In the genomic region with DNA sequence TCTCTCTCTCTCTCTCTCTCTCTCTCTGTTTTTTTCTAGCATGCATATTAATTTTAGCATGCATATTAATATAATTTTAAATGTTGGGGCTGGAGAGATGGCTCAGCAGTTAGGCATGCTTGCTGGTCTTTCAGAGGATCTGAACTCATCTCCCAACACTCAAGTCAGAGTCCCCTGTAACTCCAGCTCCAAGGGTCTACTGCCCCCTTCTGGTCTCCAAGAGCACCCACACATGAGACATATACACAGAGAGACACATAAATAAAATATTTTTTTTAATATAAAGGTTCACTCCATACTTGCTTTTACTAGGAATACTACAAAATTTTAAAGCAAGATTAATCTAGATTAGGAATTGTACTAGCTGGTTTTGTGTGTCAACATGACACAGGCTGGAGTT, we compare ENCODE assay signal across 24 mouse cellular contexts.
A peak's percentile ranks its signal among the peaks of the same experiment; 100 is the strongest.
DNase-seq lines count a peak whose midpoint lies in the region; ATAC-seq and TF ChIP-seq lines count a peak whose summit lies in the region.
"Had no signal": no experiment of that assay in that cellular context is flagged by ENCODE, and none has a peak within 500 bp of the region (broad histone marks: within the 10 kb centered on the region; RNA-seq: fewer than 3 reads in every experiment).

No protein-coding gene starts in this region.

- no peak overlapping the region for H3K27ac ChIP-seq in stomach, postnatal 0 days (replicated peaks)
- no peak overlapping the region for H3K27ac ChIP-seq in intestine, embryonic 16.5 days (ENCODE audit: low read length)
- no peak overlapping the region for H3K27ac ChIP-seq in forebrain, embryonic 12.5 days
- H3K27ac ChIP-seq: intestine, embryonic 15.5 days; limb, embryonic 15.5 days; liver, embryonic 14.5 days; lung, embryonic 15.5 days; macrophage; midbrain, embryonic 10.5 days had no signal

- H3K9me3 ChIP-seq in stomach, postnatal 0 days (ENCODE audit: control insufficient read depth, low read length) = no peaks in the 10 kb centered on the region
- H3K9me3 ChIP-seq in intestine, embryonic 16.5 days (ENCODE audit: control insufficient read depth, low read length) = no peaks in the 10 kb centered on the region
- no peaks in the 10 kb centered on the region for H3K9me3 ChIP-seq in forebrain, embryonic 12.5 days
- H3K9me3 ChIP-seq: intestine, embryonic 15.5 days; limb, embryonic 15.5 days; lung, embryonic 15.5 days; midbrain, embryonic 10.5 days had no signal

- H3K9ac ChIP-seq in stomach, postnatal 0 days (ENCODE audit: low read length) = no peak overlapping the region
- H3K9ac ChIP-seq in intestine, embryonic 16.5 days (ENCODE audit: low read depth, low read length) = no peak overlapping the region
- no peak overlapping the region for H3K9ac ChIP-seq in forebrain, embryonic 12.5 days
- H3K9ac ChIP-seq: intestine, embryonic 15.5 days; limb, embryonic 15.5 days; liver, embryonic 14.5 days; lung, embryonic 15.5 days had no signal

- POLR2A ChIA-PET in Patski (lab: Charles Lee) = no interaction called here

- H3K4me1 ChIP-seq in stomach, postnatal 0 days (replicated peaks; ENCODE audit: control insufficient read depth, insufficient read depth) = no peaks in the 10 kb centered on the region
- no peaks in the 10 kb centered on the region for H3K4me1 ChIP-seq in intestine, embryonic 16.5 days (ENCODE audit: control insufficient read depth, insufficient read depth, low read length)
- H3K4me1 ChIP-seq in forebrain, embryonic 12.5 days = peaks cover 8% of the 10 kb centered on the region; the same call in 1 of the 2 replicates
- H3K4me1 ChIP-seq: intestine, embryonic 15.5 days; limb, embryonic 15.5 days; lung, embryonic 15.5 days had no signal

- CTCF ChIA-PET in Patski (lab: Charles Lee) = no interaction called here

- in situ Hi-C loops in Patski (cut with MboI; ENCODE audit: low pct_unique_long_range_greater_than_20kb) = no loop called here

- no peak for TF ChIP-seq EP300 in stomach, postnatal 0 days (optimal IDR thresholded peaks at IDR 0.05)

- ATAC-seq in Patski = no peak
- ATAC-seq in stomach, postnatal 0 days (ENCODE audit: low FRiP score, low TSS enrichment) = no peak
- ATAC-seq in intestine, embryonic 16.5 days = no peak
- ATAC-seq in forebrain, embryonic 12.5 days (ENCODE audit: low FRiP score) = no peak
- ATAC-seq: forebrain, embryonic 14.5 days; hindbrain, embryonic 16.5 days; intestine, embryonic 15.5 days had no signal

- H3K27me3 ChIP-seq in Patski = peaks cover 6% of the 10 kb centered on the region
- H3K27me3 ChIP-seq in stomach, postnatal 0 days (ENCODE audit: control insufficient read depth, insufficient read depth, low read length) = no peaks in the 10 kb centered on the region
- H3K27me3 ChIP-seq in intestine, embryonic 16.5 days (replicated peaks; ENCODE audit: control insufficient read depth, insufficient read depth, low read length) = no peaks in the 10 kb centered on the region
- H3K27me3 ChIP-seq in forebrain, embryonic 12.5 days = no peaks in the 10 kb centered on the region
- H3K27me3 ChIP-seq: intestine, embryonic 15.5 days; limb, embryonic 15.5 days; lung, embryonic 15.5 days had no signal

- DNase-seq in heart, adult 11 months = peak; percentile 46
- DNase-seq in heart, adult 18-20 months = no peak
- DNase-seq in retina, postnatal 7 days (ENCODE audit: low read depth, low spot score) = peak; percentile 2
- no peak for DNase-seq in retina, postnatal 1 day
- DNase-seq in Patski (ENCODE audit: low read depth, low spot score) = no peak
- DNase-seq in stomach, postnatal 0 days (ENCODE audit: low spot score) = no peak
- DNase-seq: adrenal gland, postnatal 25 days; cerebellum, adult 11 months; cerebellum, postnatal 14 days; embryo, embryonic 11 days; gastrocnemius, postnatal 14 days; heart, postnatal 4 days; kidney, postnatal 36 days; left cerebral cortex, postnatal 4 days had no signal

- H3K4me3 ChIP-seq in stomach, postnatal 0 days (ENCODE audit: low read depth, low read length) = no peak overlapping the region
- no peak overlapping the region for H3K4me3 ChIP-seq in intestine, embryonic 16.5 days (ENCODE audit: low read length)
- H3K4me3 ChIP-seq in forebrain, embryonic 12.5 days (replicated peaks) = no peak overlapping the region
- H3K4me3 ChIP-seq: intestine, embryonic 15.5 days; limb, embryonic 15.5 days; lung, embryonic 15.5 days; midbrain, embryonic 10.5 days had no signal

- H3K4me2 ChIP-seq in stomach, postnatal 0 days (replicated peaks; ENCODE audit: low read depth) = no peak overlapping the region
- no peak overlapping the region for H3K4me2 ChIP-seq in intestine, embryonic 16.5 days (ENCODE audit: low read depth, low read length)
- no peak overlapping the region for H3K4me2 ChIP-seq in forebrain, embryonic 12.5 days
- H3K4me2 ChIP-seq: intestine, embryonic 15.5 days; limb, embryonic 15.5 days; lung, embryonic 15.5 days had no signal

- peak; percentile 28 for TF ChIP-seq CTCF in Patski (IDR thresholded peaks at IDR 0.05)
- 0 out of 2 replicates have a peak, but pooled peaks have one; percentile 19 for TF ChIP-seq CTCF in stomach, postnatal 0 days (IDR thresholded peaks at IDR 0.05; ENCODE audit: low read depth)

- no peaks in the 10 kb centered on the region for H3K36me3 ChIP-seq in stomach, postnatal 0 days (ENCODE audit: control insufficient read depth, insufficient read depth, low read length)
- no peaks in the 10 kb centered on the region for H3K36me3 ChIP-seq in intestine, embryonic 16.5 days (ENCODE audit: control insufficient read depth, insufficient read depth, low read length)
- no peaks in the 10 kb centered on the region for H3K36me3 ChIP-seq in forebrain, embryonic 12.5 days (replicated peaks)
- H3K36me3 ChIP-seq: intestine, embryonic 15.5 days; limb, embryonic 15.5 days; lung, embryonic 15.5 days; midbrain, embryonic 10.5 days had no signal

Comparison
In these comparisons a context has a peak if more than half of its experiments do, and no peak if none do; other contexts are left out.
1. DNase-seq: peak in heart, adult 11 months (single experiment) and retina, postnatal 7 days (single experiment); none in heart, adult 18-20 months (0 of 2), retina, postnatal 1 day (single experiment), Patski (single experiment) and stomach, postnatal 0 days (single experiment).